Mouse (Mus musculus) G1E (cell line): Measurements from ENCODE around the gene Wfdc18. TPM values are rescaled to one million over a fixed set of nuclear protein-coding genes. Genes with fewer than 3 reads are reported as not detected.
A peak's percentile ranks its signal among the peaks of the same experiment; 100 is the strongest.

ENCODE experiments used
- ATAC-seq: 2 replicates; pipeline ENCODE4 v1.8.0; 2016; ENCODE audit warnings: mild to moderate bottlenecking; ENCODE audit not compliant: insufficient number of reproducible peaks, poor library complexity, low FRiP score, severe bottlenecking; ENCODE audit errors: extremely low read depth
- DNase-seq: peaks from one replicate; pipeline ENCODE4 v3.0.0; 2012; ENCODE audit warnings: low spot score
- H3K27me3 ChIP-seq: 2 replicates; pipeline ENCODE4 v1.6.1; 2012; ENCODE audit warnings: mild to moderate bottlenecking, low read length, inconsistent platforms; ENCODE audit not compliant: insufficient read depth
- H3K36me3 ChIP-seq: replicated peaks from 2 replicates; pipeline ENCODE3; 2012; ENCODE audit warnings: mild to moderate bottlenecking, inconsistent platforms
- H3K4me1 ChIP-seq: 2 replicates; pipeline ENCODE4 v1.6.1; 2012; ENCODE audit warnings: low read depth, low read length, inconsistent platforms, mixed read lengths; ENCODE audit not compliant: insufficient read depth
- H3K4me3 ChIP-seq: 2 replicates; pipeline ENCODE4 v1.5.1; 2012; ENCODE audit warnings: low read depth, mild to moderate bottlenecking, inconsistent platforms, low read length, moderate library complexity, mixed read lengths
- H3K9me3 ChIP-seq: replicated peaks from 2 replicates; pipeline ENCODE4 v1.6.1; 2012; ENCODE audit warnings: inconsistent platforms
- CTCF ChIP-seq: IDR thresholded peaks from 2 replicates; pipeline ENCODE4 v1.5.1; 2012; ENCODE audit warnings: low read depth, low read length, inconsistent platforms, mixed read lengths
- GATA1 ChIP-seq: IDR thresholded peaks from 2 replicates; pipeline ENCODE4 v1.6.1; 2012; ENCODE audit warnings: borderline replicate concordance, low read length, inconsistent platforms, mixed read lengths
- GATA2 ChIP-seq: IDR thresholded peaks from 2 replicates; pipeline ENCODE4 v1.6.1; 2012; ENCODE audit warnings: low read depth, low read length, inconsistent platforms, borderline replicate concordance
- POLR2AphosphoS5 ChIP-seq: IDR thresholded peaks from 2 replicates; pipeline ENCODE4 v1.6.1; 2012; ENCODE audit warnings: low read depth, low read length, inconsistent platforms; ENCODE audit not compliant: insufficient replicate concordance
- TAL1 ChIP-seq: conservative IDR thresholded peaks from 2 replicates; pipeline ENCODE4 v1.6.1; 2012; ENCODE audit warnings: low read depth, low read length, inconsistent platforms, mixed read lengths
- polyA plus RNA-seq: library from polyadenylated mRNA; stranded (reverse); fragments of >175 nt; gene quantifications from 2 replicates; pipeline ENCODE4 v1.2.3, GENCODE M21; 2012
- total RNA-seq, 2 experiments: library from RNA; stranded (forward) in 1 of 2; stranded (reverse) in 1 of 2; fragments of 200-1000 nt in 1 of 2; fragments of >200 nt in 1 of 2; fragmentation: Nextera tagmentation in 1 of 2; gene quantifications; 2 replicates each; pipeline ENCODE4 v1.2.3; 2014 to 2017

Wfdc18 gene
- total and polyA plus RNA-seq, 3 experiments = not detected

DNA sequence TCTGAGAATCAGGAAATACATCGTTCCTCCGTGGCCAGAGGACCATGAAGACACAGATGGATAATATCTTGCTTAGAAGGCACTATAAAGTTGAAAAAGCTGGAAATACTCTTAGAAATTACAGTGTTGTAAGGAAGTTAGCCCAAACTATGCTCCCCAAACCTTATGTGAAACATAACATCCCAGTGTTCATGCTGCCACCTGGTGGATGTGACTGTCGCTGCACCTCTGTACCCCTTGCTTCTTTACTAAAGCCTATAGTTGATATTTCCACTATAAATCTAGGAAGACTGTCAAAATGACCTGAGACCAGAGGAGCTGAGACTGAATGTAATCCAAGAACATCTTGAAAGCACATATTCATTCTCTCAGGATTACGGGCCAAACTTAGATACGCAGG lies 30.4 kb downstream of the Wfdc18 start:
- DNase-seq = peak; percentile 11
- no peak for ATAC-seq
- Histone ChIP-seq H3K4me3 (no peak overlapping the region), H3K9me3 (no peaks in the 10 kb centered on the region), H3K36me3 (no peaks in the 10 kb centered on the region), H3K4me1 (0 out of 2 replicates have a peak, but pooled peaks cover 2% of the 10 kb centered on the region), H3K27me3 (peaks cover 34% of the 10 kb centered on the region)
- TF ChIP-seq POLR2AphosphoS5 = no peak
- TF ChIP-seq CTCF = peak; percentile 86

DNA sequence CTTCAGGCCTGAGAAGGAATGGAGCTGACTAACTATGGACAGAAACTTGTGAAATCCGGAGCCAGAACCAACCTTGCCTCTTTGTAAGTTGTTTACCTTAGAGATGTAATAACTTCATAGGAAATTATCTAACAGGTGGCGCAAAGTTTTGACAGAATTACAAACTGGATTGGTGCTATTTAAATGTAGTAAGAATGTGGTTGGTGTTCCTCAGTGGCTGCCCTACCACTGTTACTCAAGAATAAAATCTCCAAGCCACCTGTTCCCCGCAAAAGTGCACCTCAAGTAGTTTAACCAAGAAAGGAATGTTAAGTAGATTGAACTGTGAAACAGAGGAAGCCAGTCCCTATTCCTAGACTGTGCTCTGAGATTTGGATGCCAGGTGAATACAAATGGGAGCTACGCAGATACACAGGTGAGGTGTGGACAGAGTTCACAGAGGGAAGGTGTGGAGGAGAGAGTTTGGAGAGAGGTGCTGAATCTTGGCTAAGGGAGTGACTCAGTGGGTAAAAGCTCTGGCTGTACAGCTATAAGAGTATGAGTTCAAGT lies 31.7 kb downstream of the Wfdc18 start:
- Histone ChIP-seq H3K4me1 (0 out of 2 replicates have a peak, but pooled peaks cover 2% of the 10 kb centered on the region), H3K27me3 (peaks cover 39% of the 10 kb centered on the region), H3K36me3 (no peaks in the 10 kb centered on the region), H3K9me3 (no peaks in the 10 kb centered on the region), H3K4me3 (no peak overlapping the region)
- ATAC-seq (no peak), DNase-seq (no peak)
- TF ChIP-seq GATA1 (no peak), POLR2AphosphoS5 (no peak), TAL1 (no peak), GATA2 (no peak), CTCF (no peak)

DNA sequence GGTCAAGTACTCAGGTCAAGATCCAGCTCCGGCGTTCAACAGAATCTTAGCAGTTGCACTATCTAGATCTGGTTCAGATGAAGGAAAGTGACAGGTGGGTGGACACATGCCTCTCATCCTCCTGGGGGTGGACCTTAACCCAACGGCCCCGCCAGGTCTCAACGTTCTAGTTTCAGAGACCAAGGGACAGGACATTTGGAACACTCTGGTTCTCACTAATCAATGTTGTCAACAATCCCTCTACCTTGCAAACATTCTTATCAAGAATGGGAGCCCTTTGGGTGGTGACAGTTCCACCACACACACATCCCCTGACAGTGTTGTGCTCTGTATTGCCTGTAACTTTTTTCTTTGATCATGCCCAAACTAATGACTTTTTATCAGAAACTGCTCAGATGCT lies 33.0 kb downstream of the Wfdc18 start:
- Histone ChIP-seq H3K36me3 (no peaks in the 10 kb centered on the region), H3K4me3 (no peak overlapping the region), H3K9me3 (no peaks in the 10 kb centered on the region), H3K27me3 (peaks cover 49% of the 10 kb centered on the region), H3K4me1 (0 out of 2 replicates have a peak, but pooled peaks cover 2% of the 10 kb centered on the region)
- no peak for DNase-seq
- no peak for ATAC-seq
- TF ChIP-seq CTCF (no peak), POLR2AphosphoS5 (no peak), GATA1 (no peak), TAL1 (no peak), GATA2 (no peak)

DNA sequence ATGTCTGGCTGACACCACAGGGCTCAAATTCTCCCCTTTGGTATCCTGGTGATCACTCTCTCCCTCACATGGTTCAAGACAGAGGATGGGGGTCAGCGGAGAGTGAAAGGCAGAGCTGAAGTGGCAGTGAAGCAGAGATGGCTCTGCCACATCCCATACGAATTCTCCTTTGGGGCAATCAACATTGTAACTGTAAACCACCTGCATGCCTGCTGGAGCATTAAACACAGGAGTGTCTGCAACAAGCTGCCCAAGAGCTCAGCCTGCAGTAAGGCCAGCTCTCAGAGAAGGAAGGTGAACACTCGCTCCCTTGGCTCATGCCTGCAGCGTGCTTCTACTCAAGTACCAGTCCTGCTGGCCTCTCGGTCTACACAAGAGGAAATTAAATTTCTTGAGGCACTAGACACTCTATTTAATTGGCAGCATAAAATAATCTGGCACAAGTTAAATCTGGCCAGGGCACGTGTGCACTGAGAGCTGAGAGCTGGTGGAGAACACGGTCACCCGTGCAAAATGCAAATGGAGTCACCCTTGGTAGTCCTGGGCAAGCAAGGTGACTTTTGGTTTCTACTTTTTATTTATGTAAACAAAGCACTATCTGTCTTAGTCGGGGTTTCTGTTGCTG lies 34.0 kb downstream of the Wfdc18 start:
- no peak overlapping the region for H3K4me3 ChIP-seq
- H3K4me1 ChIP-seq = 0 out of 2 replicates have a peak, but pooled peaks cover 2% of the 10 kb centered on the region
- H3K36me3 ChIP-seq = no peaks in the 10 kb centered on the region
- TF ChIP-seq CTCF (no peak), TAL1 (no peak), GATA2 (no peak), GATA1 (no peak), POLR2AphosphoS5 (no peak)
- H3K9me3 ChIP-seq = no peaks in the 10 kb centered on the region
- no peak for ATAC-seq
- no peak for DNase-seq
- peaks cover 52% of the 10 kb centered on the region for H3K27me3 ChIP-seq

DNA sequence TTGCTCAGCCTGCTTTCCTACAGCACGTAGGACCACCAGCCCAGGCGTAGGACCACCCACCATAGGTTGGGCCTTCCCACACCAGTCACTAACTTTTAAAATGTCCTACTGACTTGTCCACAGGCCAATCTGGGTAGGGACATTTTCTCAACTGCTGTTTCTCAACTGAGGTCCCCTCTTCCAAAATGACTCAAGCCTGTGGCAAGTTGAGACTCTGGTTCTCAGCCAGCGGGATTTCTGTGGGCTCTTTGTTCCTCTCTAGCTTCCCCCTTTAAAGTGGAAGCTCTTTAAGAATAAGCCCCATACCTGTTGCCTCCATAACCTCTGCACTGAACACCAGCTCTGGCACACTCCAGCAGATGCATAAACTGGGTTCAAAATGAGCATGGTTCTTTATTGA lies 34.7 kb downstream of the Wfdc18 start:
- ATAC-seq (no peak), DNase-seq (no peak)
- Histone ChIP-seq H3K4me3 (no peak overlapping the region), H3K36me3 (no peaks in the 10 kb centered on the region), H3K27me3 (peaks cover 52% of the 10 kb centered on the region), H3K4me1 (0 out of 2 replicates have a peak, but pooled peaks cover 2% of the 10 kb centered on the region), H3K9me3 (no peaks in the 10 kb centered on the region)
- TF ChIP-seq GATA2 (no peak), CTCF (no peak), GATA1 (no peak), POLR2AphosphoS5 (no peak), TAL1 (no peak)

DNA sequence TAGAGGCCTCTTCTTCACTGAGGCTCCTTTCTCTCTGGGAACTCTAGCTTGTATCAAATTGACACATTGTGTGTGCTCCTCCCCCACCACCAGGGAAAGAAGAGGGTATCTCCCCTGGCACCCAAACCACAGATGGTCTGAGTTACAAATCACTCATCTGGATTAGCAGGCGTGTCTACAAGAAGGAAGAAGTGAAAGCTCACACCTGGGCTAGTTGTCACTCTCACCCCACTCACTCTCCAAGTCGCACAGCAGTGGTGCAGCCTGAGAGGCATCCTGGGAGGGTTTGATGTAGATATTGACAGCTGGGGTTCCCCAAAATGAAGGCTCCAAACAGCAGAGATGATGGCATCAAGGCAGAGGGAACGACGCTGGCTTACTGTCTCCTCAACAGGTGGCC lies 37.3 kb downstream of the Wfdc18 start:
- DNase-seq = no peak
- ATAC-seq = no peak
- Histone ChIP-seq H3K4me3 (no peak overlapping the region), H3K9me3 (no peaks in the 10 kb centered on the region), H3K4me1 (no peaks in the 10 kb centered on the region), H3K36me3 (no peaks in the 10 kb centered on the region), H3K27me3 (peaks cover 40% of the 10 kb centered on the region)
- TF ChIP-seq GATA2 (no peak), CTCF (no peak), TAL1 (no peak), POLR2AphosphoS5 (no peak), GATA1 (no peak)
